Mouse (Mus musculus) CH12.LX (cell line): ENCODE measurements around the gene Sec11a. TPM values are rescaled to one million over a fixed set of nuclear protein-coding genes. Genes with fewer than 3 reads are reported as not detected.

ENCODE experiments used
- DNase-seq: peaks from one replicate; pipeline ENCODE4 v3.0.0-alpha.2; 2013; ENCODE audit errors: extremely low read depth
- H3K27ac ChIP-seq: 2 replicates; pipeline ENCODE4 v1.5.1; 2012; ENCODE audit warnings: low read depth, mild to moderate bottlenecking, control low read depth, moderate library complexity; ENCODE audit not compliant: insufficient read depth
- H3K27me3 ChIP-seq: replicated peaks from 2 replicates; pipeline ENCODE3; 2012; ENCODE audit warnings: inconsistent platforms
- H3K36me3 ChIP-seq, 2 experiments: replicated peaks in 1 of 2; 2 replicates each; pipeline versions ENCODE3 to v1.6.1; 2012; ENCODE audit warnings: inconsistent platforms in 1 of 2, low read length in 1 of 2, mild to moderate bottlenecking in 1 of 2, mixed read lengths in 1 of 2, moderate library complexity in 1 of 2; ENCODE audit not compliant: control insufficient read depth in 1 of 2, insufficient read depth in 1 of 2
- H3K4me1 ChIP-seq, 2 experiments: 2 replicates each; pipeline ENCODE4 v1.6.1; 2012; ENCODE audit warnings: inconsistent platforms in 1 of 2, moderate library complexity in 1 of 2; ENCODE audit not compliant: insufficient read depth in 2 of 2, control insufficient read depth in 1 of 2
- H3K4me2 ChIP-seq: 2 replicates; pipeline ENCODE4 v1.6.1; 2012; ENCODE audit warnings: low read depth, mild to moderate bottlenecking, control low read depth; ENCODE audit not compliant: poor library complexity, insufficient read depth, severe bottlenecking
- H3K4me3 ChIP-seq, 3 experiments: fragments of 150-350 bp in 1 of 3; sonication (generic) in 1 of 3; replicated peaks in 1 of 3; 2 replicates each; pipeline versions ENCODE3 to v1.5.1; 2011 to 2012; ENCODE audit warnings: low read depth in 2 of 3, low read length in 2 of 3, mild to moderate bottlenecking in 2 of 3, moderate library complexity in 2 of 3, control low read depth in 1 of 3, improper control_type of control experiment in 1 of 3, inconsistent platforms in 1 of 3, mixed read lengths in 1 of 3; ENCODE audit not compliant: poor library complexity in 1 of 3
- H3K79me2 ChIP-seq: replicated peaks from 2 replicates; pipeline ENCODE4 v1.6.1; 2012; ENCODE audit warnings: mild to moderate bottlenecking, moderate library complexity; ENCODE audit not compliant: control insufficient read depth, poor library complexity, insufficient read depth, severe bottlenecking; ENCODE audit errors: extremely low read depth
- H3K9ac ChIP-seq: 2 replicates; pipeline ENCODE4 v1.6.1; 2012; ENCODE audit warnings: low read depth, mild to moderate bottlenecking, control low read depth, moderate library complexity; ENCODE audit not compliant: insufficient read depth
- H3K9me3 ChIP-seq: replicated peaks from 2 replicates; pipeline ENCODE3; 2012; ENCODE audit warnings: low read length, inconsistent platforms, mixed read lengths
- BHLHE40 ChIP-seq: IDR thresholded peaks from 2 replicates; pipeline ENCODE4 v1.6.1; 2011; ENCODE audit warnings: mild to moderate bottlenecking, low read depth, low read length, improper control_type of control experiment
- CHD1 ChIP-seq: IDR thresholded peaks from 2 replicates; pipeline ENCODE4 v1.6.1; 2012; ENCODE audit warnings: low read depth, low read length, improper control_type of control experiment, inconsistent platforms
- CHD2 ChIP-seq: IDR thresholded peaks from 2 replicates; pipeline ENCODE4 v1.6.1; 2011; ENCODE audit warnings: low read length, improper control_type of control experiment
- CTCF ChIP-seq, 2 experiments: IDR thresholded peaks in 1 of 2; conservative IDR thresholded peaks in 1 of 2; 2 replicates each; pipeline ENCODE4 v1.5.1; 2011 to 2012; ENCODE audit warnings: low read depth in 2 of 2, low read length in 2 of 2, improper control_type of control experiment in 1 of 2, inconsistent platforms in 1 of 2, mild to moderate bottlenecking in 1 of 2, moderate library complexity in 1 of 2
- E2F4 ChIP-seq: IDR thresholded peaks from 2 replicates; pipeline ENCODE4 v1.6.1; 2011; ENCODE audit warnings: low read depth, low read length, improper control_type of control experiment; ENCODE audit not compliant: insufficient replicate concordance
- ELF1 ChIP-seq: IDR thresholded peaks from 2 replicates; pipeline ENCODE4 v1.6.1; 2014; ENCODE audit warnings: low read depth, mild to moderate bottlenecking, inconsistent platforms, low read length, improper control_type of control experiment
- EP300 ChIP-seq: IDR thresholded peaks from 2 replicates; pipeline ENCODE4 v1.6.1; 2011; ENCODE audit warnings: low read length, improper control_type of control experiment
- ETS1 ChIP-seq: conservative IDR thresholded peaks from 2 replicates; pipeline ENCODE4 v1.6.1; 2012; ENCODE audit warnings: low read depth, mild to moderate bottlenecking, inconsistent platforms, low read length, improper control_type of control experiment, moderate library complexity
- HCFC1 ChIP-seq: IDR thresholded peaks from 2 replicates; pipeline ENCODE4 v1.6.1; 2012; ENCODE audit warnings: low read depth, mild to moderate bottlenecking, inconsistent platforms, low read length, improper control_type of control experiment
- IRF4 ChIP-seq: IDR thresholded peaks from 2 replicates; pipeline ENCODE4 v1.6.1; 2014; ENCODE audit warnings: low read depth, mild to moderate bottlenecking, inconsistent platforms, low read length, improper control_type of control experiment
- JUN ChIP-seq: IDR thresholded peaks from 2 replicates; pipeline ENCODE4 v1.6.1; 2011; ENCODE audit warnings: low read depth, mild to moderate bottlenecking, low read length, improper control_type of control experiment, moderate library complexity; ENCODE audit not compliant: insufficient read depth
- JUND ChIP-seq: conservative IDR thresholded peaks from 2 replicates; pipeline ENCODE4 v1.6.1; 2011; ENCODE audit warnings: low read depth, low read length, improper control_type of control experiment
- KAT2A ChIP-seq: IDR thresholded peaks from 2 replicates; pipeline ENCODE4 v1.6.1; 2012; ENCODE audit warnings: low read length, improper control_type of control experiment, inconsistent platforms; ENCODE audit not compliant: insufficient replicate concordance
- MAFK ChIP-seq: IDR thresholded peaks from 2 replicates; pipeline ENCODE4 v1.6.1; 2011; ENCODE audit warnings: low read length, improper control_type of control experiment; ENCODE audit not compliant: insufficient replicate concordance
- MAX ChIP-seq: IDR thresholded peaks from 2 replicates; pipeline ENCODE4 v1.6.1; 2011; ENCODE audit warnings: low read length, improper control_type of control experiment
- MAZ ChIP-seq: IDR thresholded peaks from 2 replicates; pipeline ENCODE4 v1.6.1; 2012; ENCODE audit warnings: low read depth, mild to moderate bottlenecking, inconsistent platforms, low read length, improper control_type of control experiment, moderate library complexity
- MXI1 ChIP-seq: IDR thresholded peaks from 2 replicates; pipeline ENCODE4 v1.6.1; 2011; ENCODE audit warnings: mild to moderate bottlenecking, low read depth, low read length, improper control_type of control experiment
- NELFE ChIP-seq: IDR thresholded peaks from 2 replicates; pipeline ENCODE4 v1.6.1; 2011; ENCODE audit warnings: low read depth, low read length, improper control_type of control experiment
- NRF1 ChIP-seq: IDR thresholded peaks from 2 replicates; pipeline ENCODE4 v1.6.1; 2014; ENCODE audit warnings: low read depth, mild to moderate bottlenecking, inconsistent platforms, low read length, improper control_type of control experiment, moderate library complexity
- PAX5 ChIP-seq: IDR thresholded peaks from 2 replicates; pipeline ENCODE4 v1.6.1; 2012; ENCODE audit warnings: low read length, inconsistent platforms, mixed read lengths
- POLR2A ChIP-seq: IDR thresholded peaks from 2 replicates; pipeline ENCODE4 v1.6.1; 2011; ENCODE audit warnings: low read depth, mild to moderate bottlenecking, improper control_type of control experiment, low read length
- POLR2AphosphoS2 ChIP-seq: IDR thresholded peaks from 2 replicates; pipeline ENCODE4 v1.6.1; 2011; ENCODE audit warnings: low read depth, low read length, improper control_type of control experiment
- SIN3A ChIP-seq: IDR thresholded peaks from 2 replicates; pipeline ENCODE4 v1.6.1; 2012; ENCODE audit warnings: low read length, improper control_type of control experiment, inconsistent platforms
- SMC3 ChIP-seq: IDR thresholded peaks from 2 replicates; pipeline ENCODE4 v1.6.1; 2011; ENCODE audit warnings: low read depth, low read length, improper control_type of control experiment
- TBP ChIP-seq: conservative IDR thresholded peaks from 2 replicates; pipeline ENCODE4 v1.6.1; 2011; ENCODE audit warnings: low read depth, low read length, improper control_type of control experiment
- TCF12 ChIP-seq: IDR thresholded peaks from 2 replicates; pipeline ENCODE4 v1.6.1; 2014; ENCODE audit warnings: low read depth, mild to moderate bottlenecking, inconsistent platforms, low read length, improper control_type of control experiment
- UBTF ChIP-seq: IDR thresholded peaks from 2 replicates; pipeline ENCODE4 v1.6.1; 2012; ENCODE audit warnings: low read depth, mild to moderate bottlenecking, inconsistent platforms, low read length, improper control_type of control experiment, moderate library complexity
- USF1 ChIP-seq: IDR thresholded peaks from 2 replicates; pipeline ENCODE4 v1.6.1; 2014; ENCODE audit warnings: low read depth, mild to moderate bottlenecking, inconsistent platforms, low read length, improper control_type of control experiment
- ZC3H11A ChIP-seq: IDR thresholded peaks from 2 replicates; pipeline ENCODE4 v1.6.1; 2012; ENCODE audit warnings: low read depth, mild to moderate bottlenecking, inconsistent platforms, low read length, improper control_type of control experiment
- ZKSCAN1 ChIP-seq: IDR thresholded peaks from 2 replicates; pipeline ENCODE4 v1.6.1; 2012; ENCODE audit warnings: low read depth, inconsistent platforms, low read length, improper control_type of control experiment, borderline replicate concordance
- ZMIZ1 ChIP-seq: IDR thresholded peaks from 2 replicates; pipeline ENCODE4 v1.6.1; 2012; ENCODE audit warnings: low read depth, mild to moderate bottlenecking, inconsistent platforms, low read length, improper control_type of control experiment
- ZNF384 ChIP-seq: IDR thresholded peaks from 2 replicates; pipeline ENCODE4 v1.6.1; 2012; ENCODE audit warnings: low read depth, low read length, improper control_type of control experiment, inconsistent platforms
- dilution Hi-C: fragments of 300-500 bp; cut with MboI; formaldehyde crosslinking; loops from 2 replicates; pipeline ENCODE4 v1.14.3; 2020; ENCODE audit warnings: low sequenced_read_pairs; ENCODE audit not compliant: extremely low pct_unique_long_range_greater_than_20kb, extremely low pct_ligation_motif_present
- in situ Hi-C: fragments of 300-500 bp; cut with MboI; formaldehyde crosslinking; loops from 3 replicates; pipeline ENCODE4 v1.14.3; 2019; ENCODE audit warnings: low sequenced_read_pairs, low pct_ligation_motif_present, low pct_unique_long_range_greater_than_20kb, mixed read lengths
- polyA plus RNA-seq: library from polyadenylated mRNA; unstranded; fragments of >175 nt; gene quantifications from 2 replicates; pipeline ENCODE4 v1.2.1, GENCODE M21; 2012; ENCODE audit warnings: low read depth; ENCODE audit not compliant: insufficient read length
- total RNA-seq, 2 experiments: library from RNA; depleted of rRNA; stranded (reverse); fragments of 300-350 nt in 1 of 2; fragments of >200 nt in 1 of 2; gene quantifications; 2 replicates each; pipeline ENCODE4 v1.2.3; 2012 to 2014

Gene Sec11a
- total and polyA plus RNA-seq, 3 experiments = 93.5 to 141 (median 126) TPM

DNA sequence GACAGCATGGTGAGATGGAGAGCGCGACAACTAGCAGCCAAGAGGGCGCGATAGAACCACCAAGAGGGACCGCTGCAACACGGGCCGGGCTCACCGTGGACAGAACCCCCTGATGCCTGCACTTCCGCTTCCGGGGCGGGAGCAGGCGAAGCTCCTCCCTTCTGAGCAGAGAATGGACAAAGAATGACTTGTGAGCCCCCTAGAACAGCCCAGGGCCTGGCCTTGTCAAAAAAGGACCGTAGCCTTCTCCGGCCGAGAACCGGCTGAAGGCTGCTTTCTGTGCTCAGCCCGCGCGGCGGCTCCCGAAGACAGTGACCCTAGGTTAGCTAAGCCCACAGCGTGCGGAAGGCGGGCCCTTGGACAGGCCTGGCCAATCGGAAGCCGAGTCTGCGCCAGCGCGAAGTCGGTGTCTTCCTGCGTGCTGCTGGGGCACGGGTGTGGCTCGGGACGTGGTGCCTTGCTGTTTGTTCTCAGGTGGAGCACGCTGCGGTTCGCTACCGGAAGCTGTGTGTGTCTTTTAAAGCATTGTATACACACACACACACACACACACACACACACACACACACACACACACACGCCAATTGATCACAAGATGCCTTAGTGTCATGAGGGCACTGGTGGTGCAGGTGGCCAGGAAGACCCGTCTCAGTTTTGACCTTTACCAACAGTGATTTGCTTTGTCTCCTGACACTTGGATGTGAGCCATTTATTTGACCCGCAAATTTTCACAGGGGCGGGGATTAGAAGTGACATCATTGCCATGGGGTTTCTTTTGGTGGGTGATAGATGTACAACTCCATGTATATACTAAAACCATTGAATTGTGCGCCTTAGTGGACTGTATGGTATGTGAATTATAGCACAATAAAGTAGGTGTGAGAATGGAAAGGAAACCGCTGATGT lies at the start of gene Sec11a (continued):
- TF ChIP-seq ELF1 = peak; percentile 93

DNA sequence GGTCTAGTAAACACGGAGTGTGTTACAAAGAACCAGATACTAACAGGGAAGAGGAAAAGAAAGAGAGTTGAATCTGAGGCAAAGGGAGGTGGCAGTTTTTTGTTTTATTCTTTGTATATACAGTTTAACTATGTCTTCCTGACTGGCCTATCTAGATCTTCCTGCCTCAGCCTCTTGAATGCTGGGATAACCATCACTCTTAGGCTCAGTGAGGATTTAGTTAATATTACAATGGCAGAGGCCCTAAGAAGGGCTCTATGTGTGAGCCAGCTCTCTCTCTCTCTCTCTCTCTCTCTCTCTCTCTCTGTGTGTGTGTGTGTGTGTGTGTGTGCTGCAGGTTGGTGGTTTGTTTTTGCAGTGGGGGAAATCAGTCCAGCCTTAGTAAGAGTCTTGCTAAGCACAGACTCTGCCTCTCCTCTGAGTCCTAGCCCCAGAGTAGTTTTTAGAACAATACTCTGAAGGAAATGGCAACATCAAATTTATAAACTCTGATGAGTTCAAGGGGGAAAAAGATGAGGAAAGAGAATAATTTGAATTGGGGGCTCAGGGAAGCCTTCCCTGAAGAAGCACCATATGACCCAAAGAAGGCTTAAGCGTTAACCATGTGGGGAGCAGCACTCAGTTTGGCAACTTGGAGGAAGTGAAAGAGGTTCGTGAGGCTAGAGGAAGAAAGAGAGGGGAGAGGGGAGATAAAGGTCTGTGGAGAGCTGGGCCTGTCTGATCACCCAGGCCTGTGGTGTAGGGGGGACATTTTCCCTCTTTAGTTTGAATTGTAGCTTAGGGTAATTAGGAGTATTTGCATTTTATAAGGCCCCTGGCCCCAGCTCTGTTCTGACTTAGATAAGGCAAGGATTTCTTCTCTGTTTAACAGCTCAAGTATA lies 47.9 kb upstream of the Sec11a start:
- no peaks in the 10 kb centered on the region for H3K27me3 ChIP-seq
- H3K9ac ChIP-seq = peak overlapping the region; percentile 85
- in situ Hi-C loops (no loop called here), dilution Hi-C loops (no loop called here)
- DNase-seq = peak; percentile 66
- H3K4me3 ChIP-seq = peak overlapping the region; percentile 80 to 98 (median 90)
- peaks cover 61% of the 10 kb centered on the region for H3K79me2 ChIP-seq
- peaks cover 0 to 51% of the 10 kb centered on the region in 2 experiments; a peak in 3 of 4 replicates for H3K4me1 ChIP-seq
- H3K4me2 ChIP-seq = peak overlapping the region; percentile 53
- peaks cover 0 to 5% of the 10 kb centered on the region in 2 experiments for H3K36me3 ChIP-seq
- peak overlapping the region; percentile 94 for H3K27ac ChIP-seq
- no peaks in the 10 kb centered on the region for H3K9me3 ChIP-seq
- TF ChIP-seq ZNF384 = peak; percentile 42
- TF ChIP-seq TBP = peak; percentile 48; the same call in 1 of the 2 replicates
- no peak for TF ChIP-seq MAFK
- no peak for TF ChIP-seq KAT2A
- no peak for TF ChIP-seq PAX5
- TF ChIP-seq EP300 = peak; percentile 57
- TF ChIP-seq SMC3 = no peak
- peak; percentile 81 for TF ChIP-seq IRF4
- no peak; the same call in 1 of the 2 replicates for TF ChIP-seq CHD2
- peak; percentile 90 for TF ChIP-seq SIN3A
- TF ChIP-seq ZMIZ1 = peak; percentile 44; the same call in 1 of the 2 replicates
- TF ChIP-seq JUN = no peak
- no peak for TF ChIP-seq BHLHE40
- TF ChIP-seq CTCF (conservative IDR thresholded peaks at IDR 0.05 in 1 of 2, IDR thresholded peaks at IDR 0.05 in 1 of 2; ENCODE audit: low read depth in 2 of 2, low read length in 2 of 2) = no peak
- TF ChIP-seq UBTF = peak; percentile 87; the same call in 1 of the 2 replicates
- no peak; the same call in 1 of the 2 replicates for TF ChIP-seq USF1
- TF ChIP-seq POLR2AphosphoS2 = 0 out of 2 replicates have a peak, but pooled peaks have one; percentile 41
- peak; percentile 36; the same call in 1 of the 2 replicates for TF ChIP-seq ELF1
- 0 out of 2 replicates have a peak, but pooled peaks have one; percentile 40 for TF ChIP-seq NELFE
- peak; percentile 3 for TF ChIP-seq MAX
- TF ChIP-seq ZKSCAN1 = no peak
- no peak for TF ChIP-seq ZC3H11A
- TF ChIP-seq ETS1 = 0 out of 2 replicates have a peak, but pooled peaks have one; percentile 19
- TF ChIP-seq HCFC1 = no peak; the same call in 1 of the 2 replicates
- TF ChIP-seq NRF1 = no peak
- 0 out of 2 replicates have a peak, but pooled peaks have one; percentile 48 for TF ChIP-seq TCF12
- TF ChIP-seq MAZ = 0 out of 2 replicates have a peak, but pooled peaks have one; percentile 55
- TF ChIP-seq POLR2A = no peak; the same call in 1 of the 2 replicates
- TF ChIP-seq JUND = no peak
- no peak for TF ChIP-seq E2F4
- TF ChIP-seq MXI1 = peak; percentile 94
- TF ChIP-seq CHD1 = peak; percentile 87; the same call in 1 of the 2 replicates
